Mouse (Mus musculus) telencephalon, adult 2 months (tissue): ENCODE results near the gene Tom1.

Experiments used
- DNase-seq: peaks from one replicate; pipeline ENCODE4 v3.0.0-alpha.2; 2011; ENCODE audit warnings: low read depth, low spot score

The Tom1 gene

DNA sequence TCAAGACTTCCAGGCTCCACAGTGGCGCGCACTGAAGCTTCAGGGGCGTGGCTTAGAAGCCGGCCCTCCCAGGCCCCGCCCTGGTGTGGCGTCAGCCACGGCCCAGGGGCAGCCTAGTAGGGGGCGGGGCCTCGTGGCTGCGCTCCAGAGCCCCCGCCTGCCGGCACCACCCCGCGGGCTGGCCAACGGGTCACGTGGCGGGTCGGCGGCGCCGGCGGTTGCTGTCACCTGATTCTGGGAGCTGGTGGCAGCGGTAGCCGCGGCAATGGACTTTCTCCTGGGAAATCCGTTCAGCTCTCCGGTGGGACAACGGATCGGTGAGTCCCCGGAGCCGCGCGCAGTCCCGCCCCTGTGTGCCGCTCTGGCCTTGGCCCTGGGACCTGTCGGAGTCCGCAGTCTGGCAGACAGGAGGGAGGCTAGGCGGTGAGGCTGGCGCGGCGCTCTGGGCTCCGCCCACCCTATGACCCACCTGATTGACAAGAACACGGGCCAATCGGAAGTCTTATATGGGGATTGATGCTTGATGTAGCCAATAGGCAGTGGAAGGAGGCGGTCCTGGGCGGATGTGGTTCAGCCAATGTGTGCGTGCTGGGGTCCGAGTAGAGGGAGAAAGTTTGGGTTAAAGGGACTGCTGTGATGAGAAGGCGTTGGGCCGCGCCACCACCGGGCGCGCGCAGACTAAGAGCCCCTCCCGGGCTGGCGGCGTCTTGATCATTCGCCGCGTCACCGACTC lies at the start of gene Tom1:
Gene Tom1 (plus strand): TSS at position 195 of the 733 bp plus-strand sequence.
- peak; percentile 98 for DNase-seq

DNA sequence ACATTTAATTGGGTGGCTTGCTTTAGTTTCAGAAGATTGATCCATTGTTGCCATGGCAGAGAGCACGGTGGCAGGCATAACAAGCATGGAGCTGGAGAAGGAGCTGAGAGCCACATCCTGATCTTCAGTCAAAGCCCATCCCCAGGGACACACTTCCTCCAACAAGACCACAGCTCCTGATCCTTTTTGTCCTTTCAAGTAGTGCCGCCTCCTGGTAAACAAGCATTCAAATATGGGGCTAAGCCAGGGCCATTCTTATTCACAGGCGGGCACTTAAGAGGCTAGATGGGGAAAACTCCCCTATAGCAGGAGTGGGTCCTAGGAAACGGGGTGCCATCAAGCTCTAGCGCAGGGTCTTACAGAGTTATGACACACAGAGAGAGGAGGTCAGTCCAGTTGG lies 46.1 kb upstream of the Tom1 start:
- no peak for DNase-seq

DNA sequence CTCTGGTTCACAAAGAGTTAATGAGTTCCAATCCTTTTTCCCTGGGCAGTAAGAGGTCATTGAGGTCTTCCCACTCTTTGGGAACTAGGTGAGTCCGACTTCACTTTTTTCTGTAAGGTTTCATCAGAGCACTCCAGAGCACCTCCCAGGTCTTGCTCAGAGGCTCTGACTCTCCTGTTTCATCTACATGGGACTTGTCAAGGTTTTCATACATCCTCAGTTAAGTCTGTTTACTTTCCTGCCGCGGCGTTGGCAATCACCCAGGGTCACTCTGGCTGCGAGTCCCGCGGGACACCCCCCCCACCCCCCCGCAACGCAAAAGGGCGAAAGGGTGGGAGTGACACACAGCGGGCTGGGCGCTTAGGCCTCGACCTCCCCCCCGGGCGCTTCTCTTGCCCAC lies 43.5 kb upstream of the Tom1 start:
- no peak for DNase-seq

DNA sequence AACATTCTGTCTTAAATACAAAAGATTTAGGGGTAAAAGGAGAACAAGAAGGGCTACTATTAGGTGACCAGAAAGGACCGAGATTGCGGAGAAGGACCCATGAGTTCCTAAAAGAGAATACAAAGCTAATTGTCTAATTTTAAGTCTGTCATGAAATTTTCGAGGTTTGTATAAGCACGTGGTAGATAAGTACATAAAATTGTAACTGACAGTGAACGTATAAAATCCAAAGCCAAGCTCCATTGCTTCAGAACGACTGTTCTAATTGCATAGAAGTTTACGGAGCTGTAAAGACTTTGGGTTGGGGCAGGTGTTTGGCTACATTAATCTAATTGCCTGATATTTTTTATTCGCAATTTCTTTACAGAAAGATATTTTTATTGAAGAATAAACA lies 40.4 kb upstream of the Tom1 start, which contains the start of gene Hmgxb4:
Gene Hmgxb4 (plus strand): TSS at position 276 of the 394 bp plus-strand sequence.
- DNase-seq: no peak

DNA sequence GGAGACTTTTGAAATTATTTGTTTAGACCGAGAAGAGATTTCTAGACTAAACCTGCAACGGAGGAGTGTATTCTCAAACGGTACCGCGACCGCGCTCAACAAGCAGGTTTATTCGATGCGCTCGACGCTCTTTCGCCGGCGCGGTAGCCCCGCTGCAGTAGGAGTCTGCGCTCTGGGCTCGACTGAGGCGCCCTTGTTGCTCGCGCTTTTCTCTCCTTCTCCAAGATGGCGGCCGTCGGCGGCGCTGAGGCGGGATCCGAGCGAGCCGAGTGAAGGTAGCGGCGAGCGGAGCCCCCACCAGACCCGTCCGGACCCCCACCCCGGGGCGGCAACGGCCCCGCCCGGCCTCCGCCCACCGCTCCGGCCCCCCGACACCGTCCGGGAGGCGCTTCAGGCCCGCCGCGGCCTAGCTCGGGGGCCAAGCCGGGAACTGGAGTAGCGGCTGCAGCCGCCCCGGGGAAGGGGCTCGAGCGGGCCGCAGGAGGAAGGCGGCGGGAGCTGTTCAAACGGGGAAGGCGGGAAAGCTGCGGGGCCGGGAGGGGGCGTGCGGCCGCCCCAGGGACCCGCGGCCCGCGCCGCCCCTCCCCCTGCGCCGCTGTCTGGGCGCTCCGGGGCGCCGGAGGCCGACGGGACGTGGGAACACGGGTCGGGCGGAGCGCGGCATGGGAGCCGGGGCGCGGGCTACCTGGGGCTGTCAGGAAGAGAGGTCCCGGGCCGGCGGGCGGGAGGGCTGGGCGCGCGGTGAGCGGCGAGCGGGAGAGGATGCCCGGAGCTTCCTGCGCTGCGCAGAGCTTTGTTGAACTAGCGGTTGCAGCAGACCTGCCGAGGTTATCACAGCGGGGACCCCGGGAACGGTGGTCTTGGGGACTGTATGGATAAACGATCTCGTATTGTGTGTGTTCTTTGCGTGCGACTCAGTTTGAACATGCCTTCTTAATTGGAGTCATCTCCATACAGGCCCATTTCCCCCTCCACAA lies 39.7 kb upstream of the Tom1 start:
- DNase-seq: peak; percentile 80

DNA sequence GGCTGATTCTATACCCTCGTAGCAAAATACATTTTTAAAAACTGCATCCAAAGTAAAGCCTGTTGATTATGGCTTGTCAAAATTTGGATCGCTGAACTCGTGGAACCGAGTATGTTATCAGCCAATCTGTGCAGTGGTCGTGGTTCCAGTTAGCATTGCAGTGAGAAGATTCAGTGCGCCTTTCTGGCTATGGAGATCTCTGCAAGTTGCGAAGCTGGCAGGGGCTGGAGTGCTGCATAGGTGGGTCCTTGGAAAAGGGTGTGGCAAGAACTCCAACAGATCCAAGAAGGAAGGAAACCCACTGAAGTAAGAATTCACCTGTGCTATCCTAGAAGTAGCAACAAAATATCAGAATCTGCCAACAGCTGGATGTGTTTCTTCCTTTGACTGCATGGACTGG lies 39.0 kb upstream of the Tom1 start:
- DNase-seq: no peak

DNA sequence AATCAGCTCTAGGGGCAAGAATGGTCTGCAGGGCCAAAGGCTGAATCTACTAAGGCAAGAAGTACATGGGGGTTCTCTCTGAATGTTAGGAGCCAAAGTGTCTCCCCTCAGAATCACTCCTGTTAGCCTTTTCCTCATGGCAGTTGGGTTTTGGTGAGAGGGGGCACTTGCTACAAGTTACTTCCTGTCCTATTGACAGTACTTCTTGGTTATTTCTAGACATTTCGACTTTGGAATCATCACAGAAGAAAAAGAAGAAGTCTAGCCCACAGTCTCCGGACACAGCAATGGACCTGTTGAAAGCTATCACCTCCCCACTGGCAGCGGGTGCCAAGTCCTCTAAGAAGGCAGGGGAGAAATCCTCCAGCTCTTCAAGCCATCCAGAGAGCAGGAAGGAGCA lies 33.1 kb upstream of the Tom1 start:
- DNase-seq: no peak

DNA sequence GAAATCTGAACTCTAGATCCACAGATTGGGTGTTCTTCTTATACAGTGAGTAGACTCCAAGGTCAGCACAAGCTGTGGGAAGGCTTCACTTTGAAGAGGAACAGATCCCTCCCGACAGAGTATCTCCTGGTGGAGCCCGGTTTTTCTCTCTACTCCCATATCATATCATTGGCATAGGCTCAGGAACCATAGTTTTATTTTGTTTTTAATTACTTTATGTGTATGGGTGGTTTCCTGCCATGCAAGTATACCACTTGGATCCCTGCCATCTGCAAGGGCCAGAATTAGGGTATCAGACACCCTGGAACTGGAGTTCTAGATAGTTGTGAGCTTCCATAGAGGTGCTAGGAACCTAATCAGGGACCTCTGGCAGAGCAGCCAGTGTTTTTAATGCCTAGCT lies 24.7 kb upstream of the Tom1 start:
- DNase-seq: no peak

DNA sequence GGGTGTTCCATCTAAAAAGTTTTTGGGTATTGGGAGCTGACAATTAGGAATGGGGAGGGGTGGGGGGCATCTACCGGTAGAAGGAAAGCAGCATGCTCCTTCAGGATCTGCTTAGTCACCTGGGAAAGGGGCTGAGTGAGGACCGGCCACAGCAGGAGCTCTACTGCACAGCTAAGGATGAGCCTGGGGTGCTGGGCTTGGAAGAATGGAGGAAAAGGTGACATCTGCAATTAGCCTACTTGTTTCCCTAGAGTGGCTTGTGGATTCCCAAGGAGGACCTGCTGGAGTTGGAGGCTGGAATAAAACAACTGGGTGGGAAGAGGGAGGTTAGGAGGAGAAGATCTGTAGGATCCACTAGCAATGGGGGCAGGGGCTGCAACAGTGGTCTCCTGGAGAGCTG lies 19.9 kb upstream of the Tom1 start:
- DNase-seq: no peak

DNA sequence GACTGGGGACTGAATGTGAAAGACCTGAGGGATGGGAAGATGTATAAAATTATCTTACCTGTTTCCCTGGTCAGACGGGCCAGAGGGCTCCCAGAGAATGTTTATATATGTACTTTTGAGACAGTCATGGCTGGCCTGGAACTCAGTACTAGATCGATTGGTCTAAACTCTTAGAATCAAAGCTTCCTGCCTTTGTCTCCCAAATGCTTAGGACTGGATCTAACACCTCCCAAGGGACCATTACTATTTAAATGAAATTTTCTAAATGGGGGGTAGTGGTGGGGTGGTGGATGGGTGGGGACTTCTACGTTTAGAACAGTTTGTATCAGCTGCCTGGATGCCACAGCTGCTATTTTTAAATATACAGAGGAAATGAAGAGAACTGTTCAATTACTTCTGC lies 19.5 kb upstream of the Tom1 start:
- DNase-seq: no peak

DNA sequence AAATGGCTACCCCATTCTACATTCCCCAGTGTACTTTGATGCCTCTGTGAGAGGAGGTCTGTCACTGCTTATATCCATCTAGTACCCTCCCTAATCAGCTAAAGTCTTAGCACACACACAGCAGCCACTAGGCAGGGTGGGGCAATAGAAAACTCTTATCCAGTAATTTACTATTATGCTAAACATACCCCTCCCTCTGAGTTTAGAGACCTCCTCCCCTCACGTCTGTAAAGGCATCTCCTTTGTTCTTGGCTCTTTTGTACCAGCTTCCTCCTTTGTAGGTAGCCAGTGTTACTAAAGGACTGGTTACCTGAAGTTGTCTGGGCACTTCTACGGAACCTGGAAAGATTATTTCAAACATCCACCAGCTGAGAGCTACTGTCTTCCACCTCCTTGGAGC lies 17.5 kb upstream of the Tom1 start:
- no peak for DNase-seq

DNA sequence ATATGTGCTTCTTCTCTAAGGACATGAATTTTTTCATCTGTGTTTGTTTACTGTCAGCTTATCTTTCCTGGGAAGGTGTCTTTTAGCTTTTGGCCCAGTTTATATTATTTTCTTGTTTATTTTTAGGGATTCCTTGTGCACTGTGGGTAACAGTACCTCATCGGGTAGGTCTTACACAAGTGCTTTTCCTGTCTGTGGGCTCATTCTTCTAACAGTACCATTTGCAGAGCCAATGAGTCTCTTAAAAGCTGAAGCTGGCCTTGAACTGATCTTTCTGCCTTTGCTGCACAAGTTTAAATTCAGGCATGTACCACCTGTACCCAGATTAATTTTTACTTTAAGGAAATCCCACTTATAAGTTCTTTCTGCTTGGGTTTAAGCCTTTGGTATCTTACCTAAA lies 17.1 kb upstream of the Tom1 start:
- DNase-seq: no peak

DNA sequence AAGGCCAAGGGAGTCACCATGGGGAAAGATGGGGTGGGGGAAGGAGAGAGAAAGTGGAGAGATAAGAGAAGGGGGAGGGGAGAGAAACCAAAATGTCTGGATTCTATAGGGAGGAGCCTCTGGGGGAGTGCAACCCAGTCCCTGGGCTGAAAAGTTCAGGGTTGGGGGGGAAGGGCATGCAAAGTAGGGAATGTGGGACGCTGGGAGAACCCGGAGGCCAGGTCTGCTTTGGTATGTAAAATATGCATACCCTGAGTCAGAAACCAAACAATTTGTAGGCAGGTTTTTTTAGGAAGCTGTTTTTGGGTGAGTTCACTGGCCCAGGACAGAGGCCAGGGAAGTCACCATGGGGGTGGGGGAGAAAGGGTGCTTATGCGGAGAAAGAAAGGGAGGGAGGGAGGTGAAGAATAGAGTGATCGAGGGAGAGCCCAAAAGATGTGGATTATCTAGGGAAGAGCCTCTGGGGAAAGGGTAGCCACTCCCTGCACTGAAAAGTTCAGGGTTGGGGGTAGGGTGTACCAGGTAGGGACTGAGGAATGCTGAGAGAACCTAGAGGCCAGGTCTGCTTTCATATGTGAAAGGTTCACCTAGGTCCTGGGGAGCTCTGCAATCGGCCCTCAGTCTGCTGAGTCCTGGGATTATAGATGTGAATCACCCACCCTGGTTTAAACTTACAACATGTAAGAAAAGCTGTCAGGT lies 15.1 kb upstream of the Tom1 start:
- DNase-seq: no peak

DNA sequence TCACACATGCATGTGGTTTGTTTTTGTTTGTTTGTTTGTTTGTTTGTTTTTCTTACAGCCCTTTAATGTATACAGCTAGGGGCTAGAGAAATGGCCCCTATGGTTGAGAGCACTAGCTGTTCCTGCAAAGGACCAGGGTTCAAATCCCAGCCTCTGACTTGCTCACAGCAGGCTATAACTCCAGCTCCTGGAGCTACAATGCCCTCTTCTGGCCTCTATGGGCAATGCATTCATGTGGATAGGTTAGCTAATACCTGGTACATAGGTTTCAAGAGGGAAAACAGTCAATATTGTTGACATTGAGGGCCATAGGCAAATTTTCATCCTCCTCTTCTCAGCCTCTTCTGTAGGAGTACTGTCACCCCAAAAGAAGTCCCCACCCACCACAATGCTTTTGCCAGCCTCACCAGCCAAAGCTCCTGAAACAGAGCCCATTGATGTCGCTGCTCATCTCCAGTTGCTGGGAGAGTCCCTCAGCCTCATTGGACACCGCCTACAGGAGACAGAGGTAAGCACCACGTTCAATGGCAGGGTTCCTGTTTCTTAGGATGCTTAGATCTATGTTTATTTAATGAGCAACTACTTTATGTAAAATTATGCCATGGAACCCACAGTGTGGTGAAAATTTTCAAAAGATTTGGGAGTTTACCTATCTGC lies 9.7 kb upstream of the Tom1 start:
- no peak for DNase-seq

DNA sequence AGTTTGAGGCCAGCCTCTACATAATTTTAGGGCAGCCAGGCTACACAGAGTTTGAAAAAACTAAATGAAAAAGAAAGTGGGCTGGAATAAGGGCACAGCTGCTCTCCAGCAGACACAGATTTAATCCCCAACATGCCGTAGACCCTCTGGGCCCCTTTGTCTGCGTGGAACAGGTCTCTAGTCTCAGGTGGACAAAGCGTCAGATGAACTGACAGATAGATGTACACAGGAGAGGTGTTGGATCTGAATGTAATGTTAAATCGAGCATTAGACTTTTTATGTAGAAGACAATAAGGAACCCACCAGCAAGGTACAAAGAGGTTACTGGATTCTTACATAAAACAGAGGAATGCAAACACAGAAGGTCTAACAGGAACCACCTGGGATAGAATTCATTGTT lies 7.7 kb upstream of the Tom1 start:
- DNase-seq: no peak

DNA sequence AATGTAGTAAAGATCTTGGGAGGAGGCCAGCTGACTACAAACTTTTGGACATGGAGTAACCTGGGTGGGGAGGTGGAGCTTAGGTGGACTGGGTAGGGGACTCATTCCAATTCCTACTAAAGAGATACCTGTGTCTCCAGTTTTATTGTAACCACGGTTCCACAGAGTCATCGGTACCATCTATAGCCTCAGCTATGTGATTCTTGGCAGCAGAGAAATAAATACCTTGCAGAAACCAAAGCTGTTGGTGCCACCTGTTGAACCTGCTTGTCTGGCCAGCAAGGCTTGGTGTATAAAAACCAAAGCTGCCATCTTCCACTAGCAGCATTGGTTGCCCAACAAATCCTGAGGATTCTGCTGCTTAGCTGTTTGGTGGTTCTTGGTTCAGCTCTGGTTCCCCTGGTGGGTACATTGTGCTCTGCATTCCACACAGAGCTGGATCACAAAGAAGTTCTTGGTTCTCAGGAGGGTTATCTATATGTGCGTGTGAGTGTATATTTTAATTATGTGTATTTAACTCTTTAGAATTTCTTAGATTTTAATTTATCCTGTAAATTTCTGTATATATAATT lies 3.0 kb upstream of the Tom1 start:
- no peak for DNase-seq

DNA sequence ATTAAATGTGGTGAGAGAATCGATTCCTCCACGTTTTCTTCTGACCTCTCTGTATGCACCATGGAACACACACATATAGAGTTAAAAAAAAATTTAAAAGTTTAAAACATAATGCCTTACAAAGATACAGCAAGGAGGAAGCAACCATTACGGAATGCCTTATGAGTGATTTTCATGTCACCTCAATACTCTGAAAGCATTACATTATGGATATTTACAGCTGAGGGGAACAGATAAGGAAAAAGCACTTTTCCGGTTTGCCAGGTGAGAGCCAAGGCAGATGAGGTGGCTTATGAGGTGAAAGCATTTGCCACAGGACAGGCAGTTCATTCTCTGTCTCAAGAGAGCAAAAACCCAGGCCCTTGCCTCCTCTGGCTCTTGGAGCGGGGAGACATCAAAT lies 544 bp upstream of the Tom1 start:
- no peak for DNase-seq

DNA sequence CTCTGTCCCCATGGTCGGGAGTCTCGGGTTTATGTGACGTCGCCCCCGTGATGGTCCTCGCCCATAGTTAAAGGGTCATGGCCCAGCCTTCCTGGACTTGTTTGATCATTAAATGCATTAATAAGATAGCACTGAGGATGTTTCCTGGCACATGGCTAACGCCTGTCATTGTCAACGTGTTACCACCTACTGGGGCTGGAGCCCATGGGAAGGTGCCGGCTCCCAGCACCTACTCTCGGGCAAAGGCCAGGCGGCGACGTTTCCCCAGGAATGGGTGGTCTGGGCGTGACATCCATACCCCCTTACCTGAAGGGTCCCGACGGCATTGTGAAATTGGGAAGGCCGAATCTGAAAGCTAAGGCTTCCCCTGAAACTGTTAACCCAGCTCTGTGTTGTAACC lies 780 bp downstream of the Tom1 start:
- DNase-seq: no peak

DNA sequence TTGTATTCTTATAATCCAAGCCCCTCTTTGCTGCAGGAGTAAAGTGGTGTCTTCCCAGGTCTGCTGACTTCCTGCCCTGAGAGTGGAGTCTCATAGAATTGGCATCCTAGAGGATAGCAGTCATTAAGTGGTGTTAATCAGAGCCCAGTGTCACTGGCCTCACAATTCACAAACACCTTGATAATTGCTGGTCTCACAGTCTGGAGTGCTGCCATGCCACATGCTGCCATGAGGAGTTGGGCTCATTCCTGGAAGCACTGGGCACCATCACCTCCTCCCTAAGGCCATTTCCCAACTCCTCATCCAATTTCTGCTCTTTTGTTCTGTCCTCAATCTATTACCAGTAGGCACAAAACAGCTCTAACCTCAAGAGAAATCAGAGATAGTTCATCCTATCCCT lies 2.1 kb downstream of the Tom1 start:
- DNase-seq: no peak

DNA sequence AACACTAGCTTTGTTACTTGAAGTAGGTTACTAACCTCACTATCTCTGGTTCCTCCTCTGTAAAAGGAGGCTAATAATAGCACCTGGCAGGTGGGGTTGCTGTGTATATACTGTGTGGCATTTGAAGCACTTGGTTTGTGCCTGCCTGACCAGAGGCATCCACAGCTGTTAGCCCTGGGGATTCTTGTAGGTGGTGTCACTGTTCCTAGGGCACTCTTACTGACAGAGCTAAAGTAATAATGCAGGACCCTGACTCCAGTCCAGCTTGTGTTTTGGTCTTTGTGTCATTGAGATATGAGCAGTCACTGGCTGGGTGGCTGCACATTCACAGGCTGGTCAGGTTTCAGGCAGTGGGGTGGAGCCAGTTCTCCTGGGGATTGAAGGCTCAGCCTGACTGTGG lies 5.0 kb downstream of the Tom1 start:
- no peak for DNase-seq

DNA sequence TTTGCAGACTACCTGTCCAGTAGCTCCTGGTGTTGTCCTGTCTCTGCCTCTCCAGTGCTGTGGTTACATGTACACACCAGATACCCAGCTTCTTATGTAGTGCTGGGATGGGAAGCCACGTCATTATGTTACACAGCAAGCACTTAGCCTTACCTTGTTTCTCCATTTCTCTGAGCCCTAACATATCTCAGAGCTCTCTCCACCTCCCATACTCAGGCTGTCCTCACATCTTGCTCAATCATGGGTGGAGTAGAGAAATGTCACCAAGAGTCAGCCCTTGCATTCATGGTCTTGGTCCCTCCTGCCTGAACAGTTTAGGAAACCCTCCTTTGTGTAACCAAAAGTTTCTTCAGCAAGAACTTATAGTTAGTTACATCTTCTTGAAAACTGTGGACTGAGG lies 6.2 kb downstream of the Tom1 start:
- no peak for DNase-seq
